Mouse (Mus musculus) midbrain, embryonic 14.5 days (tissue): ENCODE measurements around the gene Tarsl2. TPM values are rescaled to one million over a fixed set of nuclear protein-coding genes. Genes with fewer than 3 reads are reported as not detected.

ENCODE experiments used
- ATAC-seq: fragments of 200-750 bp; cut with Nextera tagmentation; 2 replicates; pipeline ENCODE4 v1.8.0; 2017; ENCODE audit warnings: moderate number of reproducible peaks, moderate library complexity; ENCODE audit not compliant: low FRiP score, low TSS enrichment
- DNase-seq: peaks from one replicate; pipeline ENCODE4 v3.0.0-alpha.2; 2015
- H3K27ac ChIP-seq: fragments of 300-500 bp; sonication (generic); replicated peaks from 2 replicates; pipeline ENCODE4 v1.5.1; 2014; ENCODE audit warnings: mild to moderate bottlenecking, low read depth, low read length, moderate library complexity
- H3K27me3 ChIP-seq: fragments of 300-500 bp; sonication (generic); 2 replicates; pipeline ENCODE4 v1.6.1; 2014; ENCODE audit warnings: low read length, control low read depth, mixed read lengths; ENCODE audit not compliant: control insufficient read depth, insufficient read depth
- H3K36me3 ChIP-seq: fragments of 300-500 bp; sonication (generic); 2 replicates; pipeline ENCODE4 v1.6.1; 2014; ENCODE audit warnings: low read length, control low read depth; ENCODE audit not compliant: control insufficient read depth, insufficient read depth
- H3K4me1 ChIP-seq: fragments of 300-500 bp; sonication (generic); 2 replicates; pipeline ENCODE4 v1.6.1; 2014; ENCODE audit warnings: mild to moderate bottlenecking, antibody characterized with exemption, low read length, control low read depth; ENCODE audit not compliant: control insufficient read depth, insufficient read depth
- H3K4me2 ChIP-seq: fragments of 300-500 bp; sonication (generic); 2 replicates; pipeline ENCODE4 v1.6.1; 2014; ENCODE audit warnings: mild to moderate bottlenecking, low read length, moderate library complexity
- H3K4me3 ChIP-seq: fragments of 300-500 bp; sonication (generic); replicated peaks from 2 replicates; pipeline ENCODE4 v1.5.1; 2014; ENCODE audit warnings: low read depth, low read length
- H3K9ac ChIP-seq: fragments of 300-500 bp; sonication (generic); replicated peaks from 2 replicates; pipeline ENCODE4 v1.6.1; 2014; ENCODE audit warnings: mild to moderate bottlenecking, low read length, moderate library complexity
- H3K9me3 ChIP-seq: fragments of 300-500 bp; sonication (generic); 2 replicates; pipeline ENCODE4 v1.6.1; 2016; ENCODE audit warnings: low read length, control low read depth, mixed read lengths; ENCODE audit not compliant: control insufficient read depth
- WGBS: fragments of 180-500 bp; shearing (Covaris S2); extraction: QIAGEN DNeasy Blood & Tissue Kit; methylation state at CpG from one replicate; pipeline ENCODE4 v1.1.7; 2014; 5-methylcytosine and 5-hydroxymethylcytosine counted together
- polyA plus RNA-seq: library from polyadenylated mRNA; unstranded; fragments of >200 nt; fragmentation: Nextera tagmentation; extraction: Ambion mirVana; gene quantifications from 2 replicates; pipeline ENCODE4 v1.2.1, GENCODE M21; 2014

Gene Tarsl2
- polyA plus RNA-seq, 1 experiment from 2014 or later: 17.6 TPM

DNA sequence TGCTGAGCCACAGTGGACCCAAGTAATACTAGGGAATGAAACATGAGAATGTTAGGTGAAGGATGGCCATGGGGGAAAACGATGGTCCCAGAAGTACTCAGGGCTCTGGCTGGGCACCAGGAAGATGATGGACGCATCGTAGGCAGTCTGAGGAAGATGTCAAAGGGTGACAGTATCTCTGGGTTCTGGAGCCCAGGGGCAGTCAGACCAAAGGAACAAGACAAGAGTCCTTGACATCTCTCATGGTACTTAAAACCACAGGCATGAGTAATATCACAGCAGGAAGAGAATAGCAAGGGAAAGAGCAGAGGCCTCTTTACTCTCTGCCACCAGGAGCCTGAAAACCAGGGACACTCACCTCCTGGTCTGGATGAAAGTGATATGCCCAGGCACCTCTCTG, 90.6 kb downstream of the Tarsl2 start:
- WGBS: 94% methylated on average over 3 of the region's 3 CpGs
- no peaks in the 10 kb centered on the region for H3K36me3 ChIP-seq
- H3K4me1 ChIP-seq: no peaks in the 10 kb centered on the region
- no peak for ATAC-seq
- H3K4me2 ChIP-seq: no peak overlapping the region
- H3K27me3 ChIP-seq: no peaks in the 10 kb centered on the region
- no peaks in the 10 kb centered on the region for H3K9me3 ChIP-seq
- DNase-seq: no peak
- H3K27ac ChIP-seq: no peak overlapping the region
- no peak overlapping the region for H3K4me3 ChIP-seq
- H3K9ac ChIP-seq: no peak overlapping the region

- ATAC-seq: no peak
- Histone ChIP-seq H3K9me3 (no peaks in the 10 kb centered on the region), H3K4me3 (no peak overlapping the region), H3K27me3 (no peaks in the 10 kb centered on the region), H3K36me3 (no peaks in the 10 kb centered on the region), H3K27ac (no peak overlapping the region), H3K4me1 (no peaks in the 10 kb centered on the region), H3K4me2 (no peak overlapping the region), H3K9ac (no peak overlapping the region)
- no peak for DNase-seq
- 86% methylated on average over 12 of the region's 12 CpGs for WGBS
Measured at GRCm38 (mm10) chr7:65737286-65738040, 92.8 kb downstream of the Tarsl2 start.

Other genes starting within 250 kb of the Tarsl2 start
- gene Tjp1, start 117.1 kb upstream of the Tarsl2 start, polyA plus RNA-seq: 19.6 and 22.4 TPM in 2 replicates
- 85.2 and 90.8 TPM in 2 replicates for gene Tm2d3, start 46.3 kb downstream of the Tarsl2 start, polyA plus RNA-seq
- 0.92 and 1.3 TPM in 2 replicates for gene Pcsk6, start 216.8 kb downstream of the Tarsl2 start, polyA plus RNA-seq